8 mouse cellular contexts compared by ENCODE assay signal in the genomic region with DNA sequence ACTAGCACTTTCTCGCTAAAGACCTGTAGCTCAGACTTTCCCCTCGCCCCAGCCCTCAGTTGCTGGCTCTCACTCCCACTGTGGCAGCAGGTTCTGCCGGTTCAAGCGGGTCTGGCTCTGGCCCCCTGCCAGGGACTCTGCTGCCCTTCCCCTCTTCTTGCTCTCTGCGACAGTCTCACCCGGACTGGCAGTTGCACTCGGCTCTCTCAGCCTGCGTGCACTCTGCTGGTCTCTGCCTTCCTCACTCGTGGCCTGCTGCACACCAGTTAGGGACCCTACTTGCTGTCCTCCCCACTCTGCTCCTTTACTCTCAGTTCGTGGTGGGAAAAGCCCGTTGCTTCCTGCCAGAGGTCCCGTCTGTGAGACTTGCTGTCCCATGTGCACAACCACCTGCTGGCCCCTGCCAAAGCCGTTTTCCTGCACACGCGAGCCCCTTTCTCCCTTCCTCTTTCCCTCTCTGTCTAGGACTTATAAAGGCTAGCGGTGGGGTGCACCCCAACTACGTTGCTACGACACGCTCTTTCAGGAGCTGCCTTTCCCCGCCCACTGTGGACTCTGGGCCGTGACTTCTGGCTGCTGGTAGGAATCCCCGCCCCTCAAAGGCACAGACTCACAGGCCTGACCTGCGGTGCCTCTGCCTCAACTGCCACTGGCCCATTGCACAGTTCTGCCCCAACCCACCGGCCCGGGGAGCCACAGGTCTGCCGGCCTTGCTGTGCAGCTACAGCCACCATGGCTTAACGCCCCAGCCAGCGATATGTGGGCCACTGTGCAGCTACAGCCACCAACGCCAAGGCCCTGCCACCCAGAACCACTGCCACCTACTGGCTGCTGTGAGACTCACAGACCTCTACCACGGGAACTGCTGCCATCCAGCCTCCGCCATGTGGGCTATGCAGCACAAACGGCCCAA. TPM values are rescaled to one million over a fixed set of nuclear protein-coding genes. Genes with fewer than 3 reads are reported as not detected.
DNase-seq lines count a peak whose midpoint lies in the region; ATAC-seq lines count a peak whose summit lies in the region.

No protein-coding gene starts in this region.

- no peak overlapping the region for H3K27ac ChIP-seq in forebrain, embryonic 11.5 days (ENCODE audit: low read depth, low read length)
- H3K27ac ChIP-seq in heart, embryonic 15.5 days: peak overlapping the region; percentile 81
- peak overlapping the region; percentile 58 for H3K27ac ChIP-seq in liver, embryonic 13.5 days
- H3K27ac ChIP-seq in stomach, embryonic 14.5 days (ENCODE audit: low read length): peak overlapping the region; percentile 62

- under 1% methylated on average over 32 of the region's 32 CpGs for WGBS in forebrain, embryonic 11.5 days
- WGBS in heart, embryonic 15.5 days: under 1% methylated on average over 32 of the region's 32 CpGs
- 1% methylated on average over 32 of the region's 32 CpGs for WGBS in liver, embryonic 13.5 days (ENCODE audit: insufficient replicate concordance)
- under 1% methylated on average over 32 of the region's 32 CpGs for WGBS in stomach, embryonic 14.5 days

- peak overlapping the region; percentile 54 for H3K9ac ChIP-seq in forebrain, embryonic 11.5 days (ENCODE audit: low read length)
- peak overlapping the region; percentile 69 for H3K9ac ChIP-seq in heart, embryonic 15.5 days
- peak overlapping the region; percentile 75 for H3K9ac ChIP-seq in liver, embryonic 13.5 days
- no peak overlapping the region; the same call in 1 of the 2 replicates for H3K9ac ChIP-seq in stomach, embryonic 14.5 days (replicated peaks; ENCODE audit: low read depth, low read length)

- peak; percentile 88 for DNase-seq in c-Kit-positive CD71-positive TER-119-negative erythroid progenitor cells, embryonic 14.5 days (ENCODE audit: low read depth)
- peak; percentile 91 for DNase-seq in forebrain, embryonic 11.5 days (ENCODE audit: low spot score)
- DNase-seq in kidney, postnatal 25 days: peak; percentile 91 to 96
- peak; percentile 84 for DNase-seq in liver, embryonic 13.5 days
- peak; percentile 86 to 89 for DNase-seq in natural killer cell, adult 2 months (ENCODE audit: low spot score in 2 of 2)

- H3K4me3 ChIP-seq in forebrain, embryonic 11.5 days (ENCODE audit: low read depth, low read length): peak overlapping the region; percentile 39
- H3K4me3 ChIP-seq in heart, embryonic 15.5 days: peak overlapping the region; percentile 63
- H3K4me3 ChIP-seq in liver, embryonic 13.5 days (replicated peaks): peak overlapping the region; percentile 58
- H3K4me3 ChIP-seq in stomach, embryonic 14.5 days (ENCODE audit: low read depth, low read length): peak overlapping the region; percentile 42

- peak overlapping the region; percentile 82 for H3K4me2 ChIP-seq in forebrain, embryonic 11.5 days (ENCODE audit: low read depth, low read length, severe bottlenecking)
- H3K4me2 ChIP-seq in heart, embryonic 15.5 days: peak overlapping the region; percentile 83
- peak overlapping the region; percentile 84 for H3K4me2 ChIP-seq in liver, embryonic 13.5 days
- H3K4me2 ChIP-seq in stomach, embryonic 14.5 days (replicated peaks; ENCODE audit: low read depth, low read length): peak overlapping the region; percentile 79

- ATAC-seq in CD4-positive, CD25-positive, alpha-beta regulatory T cell, adult 4 months: peak; percentile 95
- peak; percentile 95 for ATAC-seq in forebrain, embryonic 11.5 days (replicated peaks; ENCODE audit: low FRiP score)
- ATAC-seq in heart, embryonic 15.5 days (replicated peaks; ENCODE audit: insufficient number of reproducible peaks, insufficient read depth, low FRiP score, low read depth): peak; percentile 86
- ATAC-seq in liver, embryonic 13.5 days (ENCODE audit: low read depth): peak; percentile 93
- peak; percentile 91 for ATAC-seq in stomach, embryonic 14.5 days (ENCODE audit: insufficient number of reproducible peaks, insufficient read depth, low FRiP score, low read depth)

- no peaks in the 10 kb centered on the region for H3K27me3 ChIP-seq in forebrain, embryonic 11.5 days (ENCODE audit: control insufficient read depth, insufficient read depth, low read length)
- no peaks in the 10 kb centered on the region for H3K27me3 ChIP-seq in heart, embryonic 15.5 days
- no peaks in the 10 kb centered on the region for H3K27me3 ChIP-seq in liver, embryonic 13.5 days
- no peaks in the 10 kb centered on the region for H3K27me3 ChIP-seq in stomach, embryonic 14.5 days (ENCODE audit: control insufficient read depth, insufficient read depth, low read length)

- H3K9me3 ChIP-seq in forebrain, embryonic 11.5 days (ENCODE audit: control insufficient read depth, low read length): no peaks in the 10 kb centered on the region
- H3K9me3 ChIP-seq in heart, embryonic 15.5 days (replicated peaks): no peaks in the 10 kb centered on the region
- no peaks in the 10 kb centered on the region for H3K9me3 ChIP-seq in liver, embryonic 13.5 days (replicated peaks)
- no peaks in the 10 kb centered on the region for H3K9me3 ChIP-seq in stomach, embryonic 14.5 days (ENCODE audit: control insufficient read depth, low read depth, low read length)

- no peaks in the 10 kb centered on the region; the same call in 1 of the 2 replicates for H3K36me3 ChIP-seq in forebrain, embryonic 11.5 days (ENCODE audit: control insufficient read depth, insufficient read depth, low read length)
- H3K36me3 ChIP-seq in heart, embryonic 15.5 days: peaks cover 9% of the 10 kb centered on the region
- peaks cover 25% of the 10 kb centered on the region for H3K36me3 ChIP-seq in liver, embryonic 13.5 days
- peaks cover 11% of the 10 kb centered on the region for H3K36me3 ChIP-seq in stomach, embryonic 14.5 days (ENCODE audit: control insufficient read depth, insufficient read depth, low read length)

- peaks cover 5% of the 10 kb centered on the region for H3K4me1 ChIP-seq in forebrain, embryonic 11.5 days (replicated peaks; ENCODE audit: control insufficient read depth, insufficient read depth, low read length)
- peaks cover 11% of the 10 kb centered on the region for H3K4me1 ChIP-seq in heart, embryonic 15.5 days (replicated peaks)
- H3K4me1 ChIP-seq in liver, embryonic 13.5 days (replicated peaks): peaks cover 37% of the 10 kb centered on the region
- no peaks in the 10 kb centered on the region; the same call in 1 of the 2 replicates for H3K4me1 ChIP-seq in stomach, embryonic 14.5 days (ENCODE audit: control insufficient read depth, insufficient read depth, low read length)

RNA-seq across cellular contexts. Expression of a gene that starts 20.3 kb away (rescaled TPM):
- polyA plus RNA-seq in CD4-positive, CD25-positive, alpha-beta regulatory T cell, adult 4 months (2017; shearing (Covaris generic)): 10 to 100 TPM in 1 of 2 experiments, 1 to 10 TPM in 1; 10.0 to 15.8 TPM
- 30.2 and 33.4 TPM in 2 replicates for polyA plus RNA-seq in forebrain, embryonic 11.5 days (2014; fragmentation: Nextera tagmentation; extraction: Ambion mirVana)
- polyA plus RNA-seq in heart, embryonic 15.5 days (2015; fragmentation: Nextera tagmentation; extraction: Ambion mirVana): 10.8 and 14.2 TPM in 2 replicates
- 2.6 and 3.1 TPM in 2 replicates for polyA plus RNA-seq in liver, embryonic 13.5 days (2015; fragmentation: Nextera tagmentation; extraction: Ambion mirVana)
- 21.1 and 22.7 TPM in 2 replicates for polyA plus RNA-seq in stomach, embryonic 14.5 days (2014; fragmentation: Nextera tagmentation; extraction: Ambion mirVana)
